Mouse (Mus musculus) forebrain, embryonic 11.5 days (tissue): ENCODE measurements around the gene Lipa. TPM values are rescaled to one million over a fixed set of nuclear protein-coding genes. Genes with fewer than 3 reads are reported as not detected.
A peak's percentile ranks its signal among the peaks of the same experiment; 100 is the strongest.

ENCODE experiments used
- ATAC-seq: fragments of 200-750 bp; cut with Nextera tagmentation; replicated peaks from 2 replicates; pipeline ENCODE4 v1.8.0; 2017; ENCODE audit warnings: moderate TSS enrichment; ENCODE audit not compliant: low FRiP score
- DNase-seq: peaks from one replicate; pipeline ENCODE4 v3.0.0-alpha.2; 2017; ENCODE audit warnings: low spot score
- H3K27ac ChIP-seq: fragments of 300-500 bp; sonication (generic); 2 replicates; pipeline ENCODE4 v1.5.1; 2014; ENCODE audit warnings: low read depth, low read length
- H3K27me3 ChIP-seq: fragments of 300-500 bp; sonication (generic); 2 replicates; pipeline ENCODE4 v1.6.1; 2014; ENCODE audit warnings: mild to moderate bottlenecking, low read length, mixed read lengths; ENCODE audit not compliant: control insufficient read depth, insufficient read depth
- H3K36me3 ChIP-seq: fragments of 300-500 bp; sonication (generic); 2 replicates; pipeline ENCODE4 v1.6.1; 2014; ENCODE audit warnings: mild to moderate bottlenecking, low read length, moderate library complexity, mixed read lengths; ENCODE audit not compliant: control insufficient read depth, insufficient read depth
- H3K4me1 ChIP-seq: fragments of 300-500 bp; sonication (generic); replicated peaks from 2 replicates; pipeline ENCODE4 v1.6.1; 2014; ENCODE audit warnings: low read length, mixed read lengths; ENCODE audit not compliant: control insufficient read depth, insufficient read depth
- H3K4me2 ChIP-seq: fragments of 300-500 bp; sonication (generic); 2 replicates; pipeline ENCODE4 v1.6.1; 2014; ENCODE audit warnings: low read depth, mild to moderate bottlenecking, low read length, moderate library complexity, mixed read lengths; ENCODE audit not compliant: severe bottlenecking
- H3K4me3 ChIP-seq: fragments of 300-500 bp; sonication (generic); 2 replicates; pipeline ENCODE4 v1.5.1; 2014; ENCODE audit warnings: low read depth, low read length
- H3K9ac ChIP-seq: fragments of 300-500 bp; sonication (generic); 2 replicates; pipeline ENCODE4 v1.6.1; 2014; ENCODE audit warnings: low read length
- H3K9me3 ChIP-seq: fragments of 300-500 bp; sonication (generic); 2 replicates; pipeline ENCODE4 v1.6.1; 2016; ENCODE audit warnings: low read length, mixed read lengths; ENCODE audit not compliant: control insufficient read depth
- WGBS: fragments of 180-500 bp; shearing (Covaris S2); extraction: QIAGEN DNeasy Blood & Tissue Kit; methylation state at CpG from one replicate; pipeline ENCODE4 v1.1.7; 2014; 5-methylcytosine and 5-hydroxymethylcytosine counted together
- polyA plus RNA-seq: library from polyadenylated mRNA; unstranded; fragments of >200 nt; fragmentation: Nextera tagmentation; extraction: Ambion mirVana; gene quantifications from 2 replicates; pipeline ENCODE4 v1.2.1, GENCODE M21; 2014

The Lipa gene
- polyA plus RNA-seq, 1 experiment from 2014 or later = 20.9 TPM

DNA sequence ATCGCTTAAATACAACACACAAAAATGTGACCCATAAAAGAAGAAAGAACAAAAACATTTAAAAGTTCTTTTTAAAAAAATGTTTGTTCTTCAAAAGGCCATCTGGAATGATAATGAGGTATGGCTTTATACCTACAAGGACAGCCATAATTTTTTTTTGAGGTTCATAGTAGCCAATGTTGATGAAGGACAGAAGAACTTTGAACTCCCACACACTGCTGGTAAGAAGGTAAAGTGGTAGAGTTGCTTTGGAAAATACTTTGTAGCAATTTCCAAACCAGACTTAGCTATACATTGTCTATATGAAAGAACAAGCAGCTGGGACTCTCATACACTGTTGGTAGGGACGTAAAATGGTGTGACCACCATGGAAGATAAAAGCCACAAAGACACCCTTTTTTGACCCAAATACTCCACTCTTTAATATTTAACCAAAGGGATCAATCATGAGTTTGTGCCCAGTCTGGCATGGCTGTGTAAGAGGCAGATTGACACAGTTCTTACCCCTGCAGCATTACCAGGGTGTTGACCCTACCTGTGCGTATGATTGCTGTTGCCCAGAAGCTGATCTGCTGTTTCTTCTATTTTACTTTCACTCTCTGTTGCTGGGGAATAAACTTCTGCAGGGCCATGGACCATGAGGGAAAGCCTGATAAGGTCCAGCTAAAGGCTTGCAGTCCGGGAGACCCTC is 4.9 kb upstream of the Lipa start:
- Histone ChIP-seq H3K27me3 (no peaks in the 10 kb centered on the region), H3K4me2 (no peak overlapping the region), H3K27ac (no peak overlapping the region), H3K9ac (no peak overlapping the region), H3K36me3 (no peaks in the 10 kb centered on the region), H3K9me3 (no peaks in the 10 kb centered on the region), H3K4me3 (no peak overlapping the region), H3K4me1 (no peaks in the 10 kb centered on the region)
- DNase-seq (no peak), ATAC-seq (no peak)
- 95% methylated on average over 4 of the region's 4 CpGs for WGBS

DNA sequence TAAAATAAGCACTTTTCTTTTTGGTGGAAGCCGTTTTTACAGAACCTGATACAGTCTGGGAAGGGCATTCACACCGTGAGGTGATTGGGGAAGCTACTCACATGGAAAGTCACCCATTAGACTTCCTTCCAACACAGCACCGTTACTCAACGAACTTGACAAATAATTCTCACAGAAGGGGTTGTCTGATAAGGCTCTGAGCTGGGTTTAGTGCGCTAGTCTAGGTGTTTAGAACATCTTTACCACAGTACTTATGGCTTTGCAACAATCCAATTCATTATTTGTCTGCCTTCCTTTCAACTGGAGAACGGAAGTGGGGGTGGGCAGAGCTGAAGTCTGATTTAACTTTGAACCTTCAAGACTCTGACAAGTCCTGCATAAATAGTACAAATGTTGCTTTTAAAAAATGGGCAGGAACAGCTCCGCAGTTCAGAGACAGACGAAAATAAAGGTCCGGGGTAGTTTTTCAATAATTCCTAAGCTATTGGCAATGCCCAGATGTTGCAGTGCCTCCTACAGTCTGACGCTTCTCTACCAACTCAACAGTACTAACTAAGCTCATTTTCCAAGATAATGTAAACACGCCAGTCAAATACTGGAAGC is 852 bp downstream of the Lipa start:
- no peaks in the 10 kb centered on the region for H3K27me3 ChIP-seq
- no peak for DNase-seq
- WGBS = 43% methylated on average over 11 of the region's 11 CpGs
- no peaks in the 10 kb centered on the region for H3K36me3 ChIP-seq
- no peak overlapping the region for H3K27ac ChIP-seq
- H3K4me1 ChIP-seq = peaks cover 2% of the 10 kb centered on the region; the same call in 1 of the 2 replicates
- peak; percentile 9; the same call in 1 of the 2 replicates for ATAC-seq
- H3K4me3 ChIP-seq = peak overlapping the region; percentile 60
- peak overlapping the region; percentile 58 for H3K9ac ChIP-seq
- no peaks in the 10 kb centered on the region for H3K9me3 ChIP-seq
- peak overlapping the region; percentile 61 for H3K4me2 ChIP-seq

DNA sequence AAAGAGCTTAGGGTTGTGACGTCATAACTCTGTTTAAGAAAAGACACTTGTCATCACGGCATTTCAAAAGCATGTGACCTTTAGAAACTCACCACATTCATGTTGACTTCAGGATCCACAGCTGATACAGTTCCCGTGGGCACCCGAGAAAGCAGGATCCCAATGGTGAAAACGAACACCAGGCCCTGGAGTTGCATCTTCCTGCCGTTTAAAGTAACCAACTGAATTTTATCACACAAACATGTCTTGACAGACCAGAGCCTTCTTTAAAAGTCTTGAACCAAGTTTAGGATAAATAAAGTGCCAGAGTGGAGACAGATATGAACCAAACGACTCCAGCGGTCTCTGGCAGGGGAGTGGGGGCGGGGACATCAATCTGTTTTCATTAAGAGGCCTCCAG is 2.6 kb downstream of the Lipa start:
- H3K4me2 ChIP-seq = no peak overlapping the region
- H3K27ac ChIP-seq = no peak overlapping the region
- peaks cover 2% of the 10 kb centered on the region; the same call in 1 of the 2 replicates for H3K4me1 ChIP-seq
- ATAC-seq (no peak), DNase-seq (no peak)
- H3K9ac ChIP-seq = no peak overlapping the region
- H3K36me3 ChIP-seq = no peaks in the 10 kb centered on the region
- 79% methylated on average over 9 of the region's 9 CpGs for WGBS
- H3K27me3 ChIP-seq = no peaks in the 10 kb centered on the region
- H3K4me3 ChIP-seq = no peak overlapping the region
- H3K9me3 ChIP-seq = no peaks in the 10 kb centered on the region

DNA sequence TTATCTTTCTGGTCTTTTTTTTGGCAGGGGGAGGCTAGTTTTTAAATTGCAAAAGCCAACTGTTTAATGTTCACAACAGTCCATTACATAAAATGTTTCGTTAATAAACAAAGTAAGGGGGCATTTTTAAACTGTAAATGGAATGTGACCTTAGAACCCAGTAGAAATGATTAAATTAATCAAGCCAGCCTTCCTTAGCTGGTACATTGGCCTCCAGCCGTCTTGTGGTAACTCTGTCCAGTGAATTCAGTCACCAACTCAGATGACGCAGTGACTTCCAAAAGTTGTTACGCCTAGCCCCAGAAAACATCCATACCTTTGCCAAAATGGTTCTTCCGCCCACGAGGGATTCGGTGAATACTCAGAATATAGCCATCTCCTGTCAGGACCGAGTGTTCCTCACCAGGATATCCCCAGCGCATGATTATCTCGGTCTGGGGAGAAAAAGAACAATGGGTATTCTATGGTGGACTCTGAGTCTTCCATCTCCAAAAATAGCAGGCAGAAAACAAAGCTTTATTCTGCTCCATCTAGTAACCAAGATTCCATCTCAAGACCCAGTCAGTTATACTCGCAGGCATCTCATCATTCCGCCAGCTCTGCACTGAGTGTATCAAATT is 4.1 kb downstream of the Lipa start:
- 81% methylated on average over 12 of the region's 12 CpGs for WGBS
- ATAC-seq (no peak), DNase-seq (no peak)
- Histone ChIP-seq H3K4me2 (no peak overlapping the region), H3K9me3 (no peaks in the 10 kb centered on the region), H3K9ac (no peak overlapping the region), H3K4me3 (no peak overlapping the region), H3K27ac (no peak overlapping the region), H3K36me3 (no peaks in the 10 kb centered on the region), H3K4me1 (peaks cover 2% of the 10 kb centered on the region; the same call in 1 of the 2 replicates), H3K27me3 (no peaks in the 10 kb centered on the region)

DNA sequence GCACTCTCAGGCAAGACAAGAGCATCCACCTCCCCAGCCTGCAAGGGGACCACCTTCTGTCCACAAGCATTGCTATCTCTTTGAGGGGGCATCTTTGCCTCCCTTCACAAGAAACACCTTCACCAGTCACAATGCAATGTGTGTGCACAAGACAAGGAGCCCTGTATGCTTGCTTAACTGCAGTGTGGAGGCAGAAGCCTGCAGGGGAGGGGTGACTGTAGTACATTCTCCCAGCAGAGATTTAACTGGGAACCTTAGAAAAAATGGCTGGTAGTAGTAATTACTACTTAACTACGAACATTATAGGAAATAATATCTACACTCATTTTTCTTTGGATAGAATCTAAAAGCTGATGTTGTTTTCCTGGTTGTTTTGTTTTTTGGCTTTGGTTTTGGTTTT is 5.3 kb downstream of the Lipa start:
- Histone ChIP-seq H3K27ac (no peak overlapping the region), H3K4me1 (peaks cover 2% of the 10 kb centered on the region; the same call in 1 of the 2 replicates), H3K9me3 (no peaks in the 10 kb centered on the region), H3K4me3 (no peak overlapping the region), H3K4me2 (no peak overlapping the region), H3K36me3 (no peaks in the 10 kb centered on the region), H3K27me3 (no peaks in the 10 kb centered on the region), H3K9ac (no peak overlapping the region)
- ATAC-seq (no peak), DNase-seq (no peak)
- 92% methylated on average over 1 of the region's 1 CpGs for WGBS

DNA sequence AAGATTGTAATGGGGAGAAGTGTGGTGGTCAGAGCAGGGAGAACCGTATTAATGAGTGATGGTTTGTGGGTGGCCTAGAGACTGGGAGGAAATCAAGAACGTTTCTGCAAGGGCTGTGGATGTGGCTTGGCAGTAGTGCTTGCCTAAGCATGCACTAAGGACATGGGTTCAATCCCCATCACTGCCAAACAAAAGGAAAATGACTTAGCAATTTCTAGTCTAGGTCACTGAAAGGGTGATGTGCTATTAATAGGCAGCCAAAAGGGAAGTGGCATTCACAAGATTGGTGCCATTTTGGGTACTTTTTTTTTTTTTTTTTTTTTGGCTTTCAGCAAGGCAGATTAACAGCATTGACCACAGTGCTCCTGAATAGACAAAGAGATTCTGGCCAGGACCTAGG is 5.9 kb downstream of the Lipa start:
- Histone ChIP-seq H3K4me2 (no peak overlapping the region), H3K4me1 (0 out of 2 replicates have a peak, but pooled peaks cover 2% of the 10 kb centered on the region), H3K9ac (no peak overlapping the region), H3K27me3 (no peaks in the 10 kb centered on the region), H3K9me3 (no peaks in the 10 kb centered on the region), H3K36me3 (no peaks in the 10 kb centered on the region), H3K27ac (no peak overlapping the region), H3K4me3 (no peak overlapping the region)
- WGBS = 73% methylated on average over 2 of the region's 2 CpGs
- DNase-seq (no peak), ATAC-seq (no peak)

DNA sequence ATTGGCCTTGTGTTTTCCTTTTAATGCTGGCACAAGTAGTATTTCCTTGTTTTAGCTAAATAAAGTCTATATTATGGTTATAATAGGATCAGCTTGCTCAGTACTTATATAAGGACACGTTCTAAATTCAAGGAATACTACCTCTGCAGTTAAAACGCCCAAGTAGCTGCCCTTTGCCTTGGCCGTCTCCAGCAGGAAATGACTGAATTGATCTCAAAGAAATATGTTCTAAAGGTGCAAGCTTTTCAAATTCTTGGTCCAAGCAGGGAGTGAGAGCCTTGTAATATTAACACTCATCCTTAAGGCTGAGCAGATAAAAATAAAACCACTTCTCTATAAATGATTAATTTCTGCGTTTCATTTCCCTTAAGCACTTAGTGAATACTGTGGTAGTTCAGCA is 7.2 kb downstream of the Lipa start:
- Histone ChIP-seq H3K4me3 (no peak overlapping the region), H3K27me3 (no peaks in the 10 kb centered on the region), H3K9me3 (no peaks in the 10 kb centered on the region), H3K36me3 (no peaks in the 10 kb centered on the region), H3K4me1 (no peaks in the 10 kb centered on the region), H3K4me2 (no peak overlapping the region), H3K27ac (no peak overlapping the region), H3K9ac (no peak overlapping the region)
- DNase-seq (no peak), ATAC-seq (no peak)
- 83% methylated on average over 4 of the region's 4 CpGs for WGBS

DNA sequence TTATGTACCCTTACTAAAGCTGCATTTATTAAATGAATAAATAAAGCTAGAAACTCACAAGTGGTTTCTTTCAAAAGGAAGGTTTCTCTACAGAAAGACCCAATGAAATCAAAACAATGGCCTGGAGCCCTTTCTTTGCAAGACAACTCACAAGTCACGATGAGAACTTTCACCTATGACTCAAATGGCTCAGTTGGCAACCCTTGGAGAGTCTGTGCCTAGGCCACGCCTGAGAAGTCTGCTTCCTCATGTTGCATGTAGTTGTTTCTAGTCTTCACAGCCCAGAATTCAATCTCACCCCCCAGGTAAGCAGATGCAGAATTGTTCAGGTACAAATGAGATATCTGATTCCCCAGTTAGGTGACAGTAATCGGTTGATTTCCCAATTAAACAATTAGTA is 7.6 kb downstream of the Lipa start:
- no peak for ATAC-seq
- H3K27ac ChIP-seq = no peak overlapping the region
- no peak for DNase-seq
- no peaks in the 10 kb centered on the region for H3K4me1 ChIP-seq
- no peaks in the 10 kb centered on the region for H3K9me3 ChIP-seq
- H3K4me3 ChIP-seq = no peak overlapping the region
- WGBS = 83% methylated on average over 3 of the region's 3 CpGs
- H3K4me2 ChIP-seq = no peak overlapping the region
- H3K27me3 ChIP-seq = no peaks in the 10 kb centered on the region
- no peaks in the 10 kb centered on the region for H3K36me3 ChIP-seq
- no peak overlapping the region for H3K9ac ChIP-seq
